Mouse (Mus musculus) cerebellum, adult 11 months (tissue): ENCODE results near the gene Rprml.
A peak's percentile ranks its signal among the peaks of the same experiment; 100 is the strongest.

Experiments used
- DNase-seq: peaks from one replicate; pipeline ENCODE4 v3.0.0; 2022

Rprml gene

GRCm38 (mm10) chr11:103666181-103666906 is 17.0 kb downstream of the Rprml start:
- peak; percentile 6 for DNase-seq

GRCm38 (mm10) chr11:103666907-103667426 is 17.6 kb downstream of the Rprml start:
- DNase-seq = no peak

- peak; percentile 57 for DNase-seq
Observed at GRCm38 (mm10) chr11:103675556-103675955, 26.2 kb downstream of the Rprml start.

GRCm38 (mm10) chr11:103677042-103677441 is 27.7 kb downstream of the Rprml start:
- peak; percentile 26 for DNase-seq

DNA sequence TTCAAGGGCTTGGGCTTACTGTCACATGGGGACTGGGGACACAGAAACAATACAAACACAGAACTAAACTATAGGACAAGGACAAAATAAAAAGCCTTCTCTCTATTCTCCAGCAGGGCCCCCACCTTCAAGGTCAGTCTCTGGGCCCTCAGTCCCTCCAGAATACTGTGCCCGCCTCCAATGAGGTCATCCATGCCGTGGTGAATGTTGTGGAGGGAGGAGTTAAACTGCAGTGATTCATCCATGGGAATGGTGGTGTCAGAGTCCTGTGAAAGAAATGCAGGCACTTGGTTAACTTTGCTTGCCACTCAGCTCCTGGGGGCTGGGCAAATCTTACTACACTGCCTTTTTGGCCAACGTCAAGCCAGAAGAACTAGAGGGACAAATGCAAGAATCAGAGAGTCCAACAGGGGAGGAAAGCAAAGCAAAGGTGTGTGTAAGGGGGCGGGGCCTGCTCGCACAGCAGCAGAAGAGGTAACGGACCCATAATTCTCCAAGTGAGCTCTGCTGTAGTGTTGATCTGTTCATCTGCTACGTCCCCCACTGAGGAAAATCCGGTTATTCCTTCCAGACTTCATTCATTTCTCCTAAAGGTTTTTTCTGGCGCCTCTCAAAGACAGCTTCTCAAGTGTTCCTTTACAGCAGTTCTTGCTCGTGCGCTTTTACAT is 34.4 kb downstream of the Rprml start:
- DNase-seq = no peak

- DNase-seq = no peak
Observed at GRCm38 (mm10) chr11:103685261-103685736, 35.9 kb downstream of the Rprml start.

DNA sequence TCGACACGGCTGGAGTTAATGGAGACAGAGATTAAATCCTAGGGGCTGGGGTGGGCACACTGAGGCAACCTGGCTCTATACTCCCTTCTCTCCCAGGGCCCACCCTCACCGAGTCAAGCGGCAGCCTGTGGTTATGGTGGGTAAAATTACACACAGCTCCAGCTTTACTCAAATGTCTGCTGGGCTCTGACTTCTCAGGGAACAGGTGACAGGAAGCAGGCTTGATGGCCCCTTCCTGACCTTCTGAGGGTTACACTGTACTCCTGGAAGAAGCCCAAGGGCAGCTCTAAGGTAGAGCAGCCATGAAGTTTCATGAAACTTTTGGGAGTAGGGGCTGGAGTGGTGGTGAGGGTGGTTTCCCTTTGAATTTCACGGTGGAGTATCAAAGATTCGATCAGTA is 37.3 kb downstream of the Rprml start:
- no peak for DNase-seq

DNA sequence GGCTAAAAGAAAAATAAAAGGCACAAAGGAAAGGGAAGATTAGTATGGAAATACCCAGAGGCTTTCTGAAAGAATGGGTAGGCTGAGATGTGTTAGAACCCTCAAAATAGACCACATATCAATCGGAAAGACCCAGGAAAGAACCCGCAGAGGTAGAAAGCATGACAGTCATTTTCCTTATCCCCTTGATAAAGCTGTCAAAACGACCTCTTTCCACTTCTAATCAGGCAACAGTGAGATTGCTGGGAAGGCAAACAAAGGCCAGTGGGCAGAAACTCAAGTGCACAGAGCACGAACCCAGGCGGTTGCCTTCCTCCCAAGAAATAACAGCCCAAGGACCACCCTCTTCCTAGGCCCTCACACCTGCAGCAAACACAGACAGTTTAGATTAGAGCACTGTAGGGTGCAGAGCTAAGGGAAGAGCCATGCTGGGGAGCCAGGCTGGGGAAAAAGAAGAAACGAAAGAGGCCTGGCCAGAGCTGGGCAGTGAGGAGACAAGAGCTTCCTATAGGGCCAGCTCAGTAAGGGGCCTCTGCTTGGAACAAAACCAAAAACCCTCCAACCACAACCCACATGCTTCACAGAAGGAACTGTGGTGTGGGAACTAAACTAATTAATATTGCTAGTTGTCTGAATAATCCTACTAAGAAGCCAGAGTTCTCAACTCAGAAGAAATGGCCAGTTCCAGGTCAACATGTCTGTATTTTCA is 39.1 kb downstream of the Rprml start:
- DNase-seq = no peak

DNA sequence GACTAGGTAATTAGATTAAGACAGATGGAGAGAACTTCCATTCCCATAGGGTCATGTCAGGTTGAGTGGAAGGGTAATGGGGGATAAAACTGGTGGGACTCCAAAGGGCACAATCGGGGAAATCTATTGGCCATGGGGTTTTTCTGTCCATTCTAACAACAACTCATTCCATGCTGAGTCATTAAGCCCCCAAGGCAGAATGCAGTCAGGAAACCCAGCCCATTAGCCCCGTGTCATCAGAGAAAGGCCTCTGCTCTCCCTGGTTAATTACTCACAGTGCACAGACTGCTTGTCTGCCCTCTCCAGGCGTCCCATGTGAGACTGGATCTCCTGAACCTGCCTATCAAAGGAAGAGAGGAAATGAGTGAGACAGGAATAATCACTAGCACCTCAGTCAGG is 39.6 kb downstream of the Rprml start:
- no peak for DNase-seq

DNA sequence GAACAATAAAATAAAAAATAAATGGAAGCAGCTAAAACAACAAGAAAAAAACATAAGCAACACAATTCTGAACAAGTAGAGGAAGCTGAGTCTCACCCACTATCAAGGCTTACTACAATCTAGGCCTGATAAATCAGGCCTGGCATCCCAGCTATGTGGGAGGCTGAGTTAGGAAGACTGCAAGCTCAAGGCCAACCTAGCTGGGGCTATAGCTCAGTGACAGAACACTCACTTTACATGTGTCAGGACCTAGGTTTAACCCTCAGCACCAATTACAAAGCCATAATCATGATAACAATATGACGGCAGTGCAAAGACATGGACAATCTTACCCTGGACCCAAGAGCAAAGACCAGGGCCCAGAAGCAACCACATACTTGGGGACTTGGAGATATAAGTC is 41.7 kb downstream of the Rprml start:
- DNase-seq = no peak

GRCm38 (mm10) chr11:103693241-103693640 is 43.9 kb downstream of the Rprml start:
- no peak for DNase-seq

GRCm38 (mm10) chr11:103696851-103697564 is 47.6 kb downstream of the Rprml start:
- DNase-seq = no peak

DNA sequence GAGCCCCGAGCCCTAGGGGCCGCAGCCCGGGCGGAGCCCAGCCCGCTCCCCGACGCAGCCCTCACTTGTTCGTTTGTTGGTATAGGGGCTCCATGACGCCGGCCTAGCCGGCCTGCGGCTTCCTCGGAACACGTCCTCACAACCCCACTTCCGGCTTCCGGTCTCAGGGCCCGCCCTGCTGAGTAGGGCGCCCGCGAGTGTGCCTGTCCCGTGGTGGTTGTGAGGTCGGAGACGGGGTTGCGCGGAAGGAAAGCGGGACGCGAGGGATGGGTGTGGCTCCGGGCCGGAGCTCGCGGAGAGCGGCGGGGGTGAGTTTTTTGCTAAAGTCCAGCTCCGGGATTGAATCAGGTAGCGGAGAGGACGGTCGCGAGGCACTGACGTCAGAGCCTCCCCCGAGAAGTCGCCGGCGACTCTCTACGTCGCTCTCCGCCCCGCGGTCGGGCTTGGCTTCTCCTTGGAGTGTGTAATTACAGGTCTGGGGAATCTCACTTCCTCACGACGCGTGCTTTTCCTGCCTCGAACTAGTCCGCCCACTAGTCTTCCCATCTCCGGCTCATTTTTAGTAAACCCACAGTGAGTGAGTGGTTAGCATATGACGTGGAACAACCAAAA is 48.3 kb downstream of the Rprml start, which contains the start of gene Gosr2:
Gene Gosr2 (minus strand): TSS at position 334 of the 612 bp plus-strand sequence.
- peak; percentile 82 for DNase-seq

GRCm38 (mm10) chr11:103698226-103698625 is 48.9 kb downstream of the Rprml start:
- DNase-seq = no peak
